Mouse (Mus musculus) erythroblast, embryonic 14.5 days (primary cell): ENCODE results near the gene Sirt4.

ENCODE experiments used
- GATA1 ChIP-seq: IDR thresholded peaks from 2 replicates; pipeline ENCODE4 v1.6.1; 2012; ENCODE audit warnings: low read length, inconsistent platforms, mixed read lengths
- TAL1 ChIP-seq: IDR thresholded peaks from 3 replicates; pipeline ENCODE4 v1.6.1; 2012; ENCODE audit warnings: low read length, inconsistent platforms, mixed read lengths

DNA sequence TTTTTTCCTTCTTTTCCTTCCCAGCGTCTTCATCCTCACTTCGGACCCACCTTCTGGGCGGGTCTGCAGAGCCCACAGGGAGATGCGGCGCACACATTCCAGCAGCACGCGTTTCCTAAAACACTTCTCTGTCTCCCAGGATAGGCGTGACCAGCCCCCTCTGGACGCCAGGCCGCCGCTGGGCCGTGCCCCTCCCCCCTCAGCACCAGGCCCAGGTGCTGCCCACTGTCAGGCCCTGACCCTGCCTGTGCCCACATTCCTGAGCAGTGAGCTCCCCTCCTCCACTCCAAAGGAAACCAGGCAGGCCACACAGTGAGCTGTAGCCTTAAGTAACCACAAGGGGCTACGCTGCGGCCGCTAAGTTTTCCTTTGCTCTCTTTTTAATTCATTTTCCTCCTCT lies 39.4 kb upstream of the Sirt4 start:
- no peak for TF ChIP-seq TAL1
- TF ChIP-seq GATA1, result no peak
